Mouse (Mus musculus) T-helper 17 cell (primary cell): ENCODE measurements around the gene Atp5b.
"Not testable (repeated sequence)": the region's sequence is repeated elsewhere in the genome, so short reads cannot be mapped to it uniquely, and the experiment has no call there.

Experiments used
- in situ Hi-C, 2 experiments: fragments of 300-600 bp; cut with MboI, MseI; formaldehyde crosslinking; loops; 1 replicate in 1 of 2; 2 replicates in 1 of 2; pipeline ENCODE4 v1.15.1; 2025; ENCODE audit warnings: high pct_unique_total_duplicates in 2 of 2

Atp5b gene

DNA sequence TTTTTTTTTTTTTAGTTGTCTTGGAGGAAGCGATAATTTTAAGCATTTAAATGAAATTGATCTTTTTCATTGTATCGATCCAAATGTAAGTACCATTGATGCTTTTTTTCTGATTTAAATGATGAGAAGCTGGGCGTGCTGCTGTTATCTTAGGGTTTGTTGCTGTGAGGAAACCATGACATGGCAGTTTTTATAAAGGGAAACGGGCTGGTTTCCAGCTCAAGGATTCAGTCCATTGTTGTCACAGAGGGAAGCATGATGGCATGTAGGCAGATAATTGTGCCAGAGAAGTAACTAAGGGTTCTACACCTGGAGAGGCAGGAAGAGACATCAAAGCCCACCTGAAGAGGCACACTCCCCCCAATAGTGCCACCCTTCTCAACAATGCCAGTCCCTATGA, 13.9 kb upstream of the Atp5b start:
- in situ Hi-C loops = no loop called here

- in situ Hi-C loops = not testable (repeated sequence)
These were observed 12.6 kb upstream of the Atp5b start for GRCm38 (mm10) chr10:128070432-128070831.

DNA sequence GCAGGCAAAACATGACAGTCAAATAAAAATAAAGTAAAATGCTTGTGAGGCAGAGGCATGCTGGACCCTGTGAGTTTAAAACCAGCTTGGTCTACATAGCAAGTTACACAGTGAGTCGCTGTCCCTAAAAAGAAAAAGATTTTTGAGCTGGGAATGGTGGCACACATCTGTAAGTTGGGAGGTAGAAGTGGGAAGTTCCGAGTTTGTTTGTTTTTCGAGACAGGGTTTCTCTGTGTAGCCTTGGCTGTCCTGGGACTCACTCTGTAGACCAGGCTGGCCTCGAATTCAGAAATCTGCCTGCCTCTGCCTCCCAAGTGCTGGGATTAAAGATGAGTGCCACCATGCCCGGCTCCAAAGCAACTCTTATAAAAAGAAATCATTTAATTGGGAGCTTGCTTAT, 4.8 kb upstream of the Atp5b start:
- in situ Hi-C loops = not testable (repeated sequence)

DNA sequence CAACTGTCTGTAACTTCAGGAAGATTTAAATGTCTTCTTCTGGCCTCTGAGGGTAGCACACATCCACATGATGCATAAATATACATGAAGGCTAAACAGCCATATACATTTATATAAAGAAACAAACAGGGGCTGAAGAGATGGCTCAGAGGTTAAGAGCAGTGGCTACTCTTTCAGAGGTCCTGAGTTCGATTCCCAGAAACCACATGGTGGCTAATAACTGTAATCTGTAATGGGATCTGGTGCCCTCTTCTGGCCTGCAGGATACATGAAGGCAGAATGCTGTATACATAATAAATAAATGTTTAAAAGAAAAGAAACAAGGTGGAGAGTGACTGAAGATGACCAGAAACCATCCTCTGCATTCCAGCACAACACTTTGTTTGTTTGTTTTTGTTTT, 2.6 kb upstream of the Atp5b start:
- in situ Hi-C loops = no loop called here

DNA sequence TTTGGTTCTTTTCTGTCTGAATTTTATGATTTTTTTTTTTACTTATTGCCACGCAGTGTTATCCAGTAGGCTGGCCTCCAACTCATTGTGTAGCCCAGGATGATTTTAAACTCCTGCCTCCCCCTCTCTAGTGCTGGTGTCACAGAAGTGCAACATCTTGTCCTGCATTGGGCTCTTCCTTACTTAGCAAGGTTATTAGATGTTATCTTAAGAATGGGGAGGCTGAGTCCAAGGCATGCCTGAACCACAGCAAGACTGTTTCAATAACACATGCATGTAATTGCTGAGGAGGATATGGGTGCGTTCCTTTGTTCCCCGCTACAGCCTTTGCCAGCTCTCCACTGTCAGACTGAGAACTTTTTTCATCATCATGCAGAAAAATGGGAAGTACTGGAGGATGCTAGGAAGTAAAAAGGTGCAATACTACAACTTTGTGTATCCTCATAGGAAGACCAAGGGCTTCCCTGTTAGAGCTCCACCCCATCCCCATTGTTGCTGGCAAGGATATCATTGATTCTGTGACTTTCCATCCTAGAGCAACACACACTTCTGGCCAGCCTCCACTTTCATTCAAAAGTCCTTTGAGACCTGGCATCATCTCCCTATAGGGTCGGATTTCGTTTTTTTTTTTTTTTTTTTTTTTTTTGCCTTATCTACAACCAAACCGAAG, 1.1 kb upstream of the Atp5b start:
- in situ Hi-C loops = no loop called here

DNA sequence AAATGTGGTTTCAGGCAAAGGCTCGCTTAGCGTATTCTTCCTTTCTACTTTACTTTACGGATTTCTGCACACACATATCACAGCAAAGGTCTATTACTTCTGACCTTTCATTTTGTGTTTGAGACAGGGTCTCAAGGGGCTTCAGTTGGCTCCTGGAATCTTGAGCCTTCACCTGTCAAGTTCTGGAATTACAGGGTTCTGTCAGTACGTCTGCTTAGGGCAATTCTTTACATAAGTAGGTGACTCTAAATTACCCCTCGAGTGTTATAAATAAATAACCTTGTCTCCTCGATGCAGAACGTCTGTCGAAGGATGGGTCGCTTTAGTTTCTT, 630 bp upstream of the Atp5b start:
- in situ Hi-C loops = no loop called here

DNA sequence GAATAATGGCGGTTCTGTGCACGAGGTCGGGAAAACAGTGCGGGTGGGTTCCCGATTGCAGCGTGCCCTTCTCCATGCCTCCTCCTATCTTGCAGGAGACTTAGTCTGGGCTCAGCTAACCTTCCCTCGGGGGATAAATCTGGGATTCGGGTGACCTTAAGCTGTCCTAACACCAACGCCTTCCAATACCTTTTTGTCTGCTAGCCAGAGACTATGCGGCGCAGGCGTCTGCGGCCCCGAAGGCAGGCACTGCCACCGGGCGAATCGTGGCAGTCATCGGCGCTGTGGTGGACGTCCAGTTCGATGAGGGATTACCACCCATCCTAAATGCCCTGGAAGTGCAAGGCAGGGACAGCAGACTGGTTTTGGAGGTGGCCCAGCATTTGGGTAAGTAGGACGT, 615 bp downstream of the Atp5b start:
- in situ Hi-C loops = no loop called here

DNA sequence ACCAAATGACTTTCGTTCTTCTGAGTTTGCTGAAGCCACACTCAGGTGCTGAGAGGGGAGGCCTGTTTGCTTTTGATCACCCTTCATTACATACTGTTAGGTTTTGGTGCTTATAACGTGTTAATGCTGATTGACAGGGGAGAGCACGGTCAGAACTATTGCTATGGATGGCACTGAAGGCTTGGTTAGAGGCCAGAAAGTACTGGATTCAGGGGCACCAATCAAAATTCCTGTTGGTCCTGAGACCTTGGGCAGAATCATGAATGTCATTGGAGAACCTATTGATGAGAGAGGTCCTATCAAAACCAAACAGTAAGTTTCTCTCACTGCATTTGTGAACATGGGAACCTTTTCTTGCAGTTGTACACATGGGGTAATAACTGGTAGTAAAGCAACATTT, 1.1 kb downstream of the Atp5b start:
- in situ Hi-C loops = no loop called here

GRCm38 (mm10) chr10:128086391-128086790, 3.3 kb downstream of the Atp5b start:
- in situ Hi-C loops = no loop called here

DNA sequence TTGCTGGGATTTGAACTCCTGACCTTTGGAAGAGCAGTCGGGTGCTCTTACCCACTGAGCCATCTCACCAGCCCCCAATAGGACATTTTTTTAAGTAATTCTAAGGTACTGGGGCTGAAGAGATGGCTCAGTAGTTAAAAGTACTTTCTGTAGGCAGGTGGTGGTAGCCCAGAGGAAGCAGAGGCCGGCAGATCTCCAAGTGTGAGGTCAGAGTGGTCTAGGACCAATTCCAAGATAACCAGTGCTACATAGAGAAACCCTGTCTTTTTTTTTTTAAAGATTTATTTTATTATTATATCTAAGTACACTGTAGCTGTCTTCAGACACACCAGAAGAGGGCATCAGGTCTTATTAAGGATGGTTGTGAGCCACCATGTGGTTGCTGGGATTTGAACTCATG, 4.1 kb downstream of the Atp5b start:
- in situ Hi-C loops = not testable (repeated sequence)

DNA sequence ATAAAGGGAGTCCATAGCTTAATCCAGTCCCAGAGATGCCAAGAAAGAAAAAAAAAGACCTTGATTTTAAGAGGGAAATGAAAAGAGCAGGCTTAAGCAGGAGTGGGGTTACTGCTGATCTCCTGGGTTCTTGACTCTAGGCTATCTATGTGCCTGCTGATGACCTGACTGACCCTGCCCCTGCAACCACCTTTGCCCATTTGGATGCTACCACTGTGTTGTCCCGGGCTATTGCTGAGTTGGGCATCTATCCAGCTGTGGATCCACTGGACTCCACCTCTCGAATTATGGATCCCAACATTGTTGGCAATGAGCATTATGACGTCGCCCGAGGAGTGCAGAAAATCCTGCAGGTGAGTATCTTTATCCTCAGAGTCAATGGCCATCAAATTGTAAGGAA, 5.1 kb downstream of the Atp5b start:
- in situ Hi-C loops = no loop called here

GRCm38 (mm10) chr10:128089842-128090241, 6.8 kb downstream of the Atp5b start:
- in situ Hi-C loops = loop anchor here in 1 of 2 experiments (5.0 kb wide), 1 partner anchor 97 kb away; no protein-coding TSS in a partner anchor

DNA sequence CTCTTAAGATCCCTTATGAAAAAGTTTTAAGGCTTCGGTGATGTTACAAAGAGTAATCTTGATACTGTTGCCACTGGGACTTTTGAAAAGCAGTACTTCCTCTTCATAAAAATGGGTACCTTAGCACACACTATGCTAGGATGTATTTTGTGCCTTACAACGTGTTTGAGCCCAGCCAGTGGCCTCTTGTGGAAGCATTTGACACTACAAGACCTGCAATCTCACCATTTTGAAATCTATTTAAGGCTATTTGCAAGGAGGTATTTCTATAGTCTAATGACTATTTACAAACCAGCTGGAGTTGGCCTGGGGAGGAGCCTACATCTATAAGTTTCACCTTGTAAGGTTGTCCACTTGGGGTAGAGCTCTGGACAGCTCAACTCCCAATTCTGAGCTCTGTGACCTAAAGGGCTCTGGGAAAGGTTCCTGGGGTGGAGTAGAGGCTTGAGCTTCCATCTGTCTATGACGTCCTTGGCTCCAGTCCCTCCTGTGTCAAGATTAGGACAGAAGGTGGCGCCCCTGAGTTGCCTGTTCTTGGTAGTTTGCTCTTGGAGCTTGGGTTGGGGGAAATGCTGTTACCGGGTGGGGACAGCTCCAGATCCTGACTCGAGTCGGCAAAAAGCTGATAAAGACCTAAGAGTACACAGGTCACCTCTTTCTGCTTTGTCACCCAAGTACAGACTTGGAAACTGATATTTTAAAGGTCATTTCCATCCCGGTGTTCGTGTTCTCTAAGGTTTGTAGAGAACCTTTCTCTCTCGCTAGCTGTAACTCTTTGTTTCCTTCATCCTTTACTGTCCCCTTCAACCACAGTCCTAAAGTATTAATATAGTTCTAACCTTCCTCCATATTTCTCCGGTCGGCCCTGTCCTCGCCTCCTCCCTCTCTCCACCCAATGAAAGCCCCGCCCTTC, 7.8 kb downstream of the Atp5b start:
- in situ Hi-C loops = loop anchor here in 1 of 2 experiments (5.0 kb wide), 1 partner anchor 96 kb away; no protein-coding TSS in a partner anchor

GRCm38 (mm10) chr10:128091564-128092505, 8.8 kb downstream of the Atp5b start, which contains the start of gene Baz2a:
Gene Baz2a, plus strand, starts transcription at chr10:128091577.
- in situ Hi-C loops = loop anchor here in 1 of 2 experiments (5.0 kb wide), 1 partner anchor 95 kb away; no protein-coding TSS in a partner anchor

DNA sequence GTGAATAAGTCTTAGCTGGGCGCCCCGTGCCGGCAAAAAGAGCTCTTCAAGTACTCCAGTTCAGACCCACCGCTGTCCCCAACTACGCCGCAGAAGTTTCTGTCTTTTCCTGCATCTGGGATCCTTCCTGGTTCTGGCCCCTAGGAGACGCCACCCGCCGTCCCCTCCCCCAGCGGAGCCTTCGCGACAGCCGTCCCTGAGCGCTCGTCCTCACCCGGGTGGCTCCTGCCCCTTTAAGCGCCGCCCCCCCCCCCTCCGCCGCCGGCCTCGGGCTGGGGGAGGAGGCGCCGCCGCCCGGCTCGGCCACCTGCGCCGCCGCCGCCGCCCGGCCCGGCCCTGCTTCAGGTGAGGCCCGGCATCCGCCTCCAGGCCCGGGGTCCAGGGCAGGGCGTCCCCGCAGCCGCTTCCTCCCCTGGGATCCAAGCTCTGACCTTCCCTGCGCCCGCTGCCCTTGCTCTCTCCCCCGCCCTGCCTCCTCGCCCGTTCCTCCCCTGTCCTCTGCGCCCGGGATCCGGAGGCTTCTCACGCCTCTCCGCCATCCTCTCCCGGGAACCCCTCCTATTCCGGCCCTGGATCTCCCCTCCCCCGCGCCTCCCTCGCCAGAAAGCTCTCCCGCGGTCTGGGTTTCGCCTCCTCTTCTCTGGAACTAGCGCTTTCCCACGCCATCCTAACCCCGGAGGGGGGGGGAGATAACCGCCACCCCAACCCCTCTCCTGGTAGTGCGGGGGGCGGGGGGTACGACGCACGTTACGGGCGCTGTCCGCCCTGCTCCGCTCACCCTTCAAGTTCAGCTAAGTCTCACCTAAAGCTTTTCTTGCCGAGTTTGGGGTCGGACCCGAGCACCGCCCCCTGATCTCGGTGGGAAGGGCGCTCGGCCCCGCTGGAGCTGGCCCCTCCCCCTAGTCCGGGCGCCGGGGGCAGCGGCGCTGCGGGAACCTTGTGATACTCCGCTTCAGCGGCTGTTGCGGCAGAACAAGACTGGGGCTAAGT, 9.7 kb downstream of the Atp5b start:
- in situ Hi-C loops = loop anchor here in 1 of 2 experiments (5.0 kb wide), 1 partner anchor 94 kb away; no protein-coding TSS in a partner anchor

- in situ Hi-C loops = loop anchor here in 1 of 2 experiments (5.0 kb wide), 1 partner anchor 94 kb away; no protein-coding TSS in a partner anchor
These were observed 10.6 kb downstream of the Atp5b start for GRCm38 (mm10) chr10:128093496-128094294.

- in situ Hi-C loops = loop anchor here in 1 of 2 experiments (5.0 kb wide), 1 partner anchor 93 kb away; no protein-coding TSS in a partner anchor
These were observed 11.4 kb downstream of the Atp5b start for GRCm38 (mm10) chr10:128094340-128094968.

GRCm38 (mm10) chr10:128095003-128095636, 12.0 kb downstream of the Atp5b start:
- in situ Hi-C loops = loop anchor here in 1 of 2 experiments (5.0 kb wide), 1 partner anchor 92 kb away; no protein-coding TSS in a partner anchor
